Mouse (Mus musculus) embryonic stem cell, embryonic (primary cell): ENCODE measurements around the gene Cmya5.
"Not testable (repeated sequence)": the region's sequence is repeated elsewhere in the genome, so short reads cannot be mapped to it uniquely, and the experiment has no call there.

Source experiments
- CTCF ChIA-PET, 4 experiments: fragments of 300-600 bp in 2 of 4; fragments of 350-600 bp in 2 of 4; sonication (Branson Sonifier 250); formaldehyde crosslinking; loops; one replicate each; lab custom pipeline; 2022; ENCODE audit warnings: inconsistent platforms in 2 of 4; lab: Charles Lee
- POLR2A ChIA-PET, 4 experiments: fragments of 300-600 bp in 2 of 4; fragments of 350-600 bp in 2 of 4; sonication (Branson Sonifier 250); formaldehyde crosslinking; loops; one replicate each; lab custom pipeline; 2022; ENCODE audit warnings: antibody characterized with exemption in 4 of 4, inconsistent platforms in 1 of 4; lab: Charles Lee

Gene Cmya5

GRCm38 (mm10) chr13:93144336-93145167 is at the start of gene Cmya5:
TSS of gene Cmya5 (minus strand) at chr13:93144724.
- ChIA-PET POLR2A (interaction anchor here (0.7 to 2.6 kb wide), 15 partner anchors 8 to 790 kb away, joined by 3 to 15 read pairs (median 3); partner anchors contain the start of genes Tent2 (in 4 of the 4), Dhfr (in 1 of the 4) and Msh3 (in 1 of the 4)), CTCF (interaction anchor here in 2 of 4 experiments (0.7 to 1.2 kb wide), 4 partner anchors 98 to 468 kb away, joined by 3 to 5 read pairs (median 3); no protein-coding TSS in a partner anchor)

- POLR2A ChIA-PET, result interaction anchor here (0.6 to 2.4 kb wide), 38 partner anchors 8 to 976 kb away, joined by 3 to 15 read pairs (median 4); partner anchors contain the start of genes Cmya5 (in 3 of the 4), Dhfr (in 2 of the 4), Msh3 (in 2 of the 4) and Serinc5 (in 1 of the 4)
- CTCF ChIA-PET, result interaction anchor here in 2 of 4 experiments (1.2 to 1.5 kb wide), 1 partner anchor 51 kb away, joined by 4 to 6 read pairs; no protein-coding TSS in a partner anchor
Observed at GRCm38 (mm10) chr13:93192646-93193026, 48.1 kb upstream of the Cmya5 start.

- CTCF ChIA-PET, result interaction anchor here in 3 of 4 experiments (0.6 to 1.5 kb wide), 2 partner anchors 51 to 380 kb away, joined by 3 to 6 read pairs (median 4); no protein-coding TSS in a partner anchor
- POLR2A ChIA-PET, result interaction anchor here (0.5 to 2.4 kb wide), 46 partner anchors 8 to 976 kb away, joined by 3 to 15 read pairs (median 4); partner anchors contain the start of genes Cmya5 (in 3 of the 4), Dhfr (in 2 of the 4), Msh3 (in 2 of the 4) and Bhmt (in 1 of the 4)
Observed at GRCm38 (mm10) chr13:93191831-93192645, 47.5 kb upstream of the Cmya5 start, which contains the start of gene Tent2. TSS of gene Tent2 (minus strand) at chr13:93192385.

- ChIA-PET POLR2A (interaction anchor here in 2 of 4 experiments (0.6 to 1.9 kb wide), 4 partner anchors 12 to 363 kb away, joined by 4 to 6 read pairs (median 4); partner anchors contain the start of gene Cmya5 (in 1 of the 2)), CTCF (interaction anchor here in 1 of 4 experiments (1.5 kb wide), 1 partner anchor 54 kb away, joined by 4 read pairs; no protein-coding TSS in a partner anchor)
Observed at GRCm38 (mm10) chr13:93189416-93189815, 44.9 kb upstream of the Cmya5 start.

GRCm38 (mm10) chr13:93188738-93189137 is 44.2 kb upstream of the Cmya5 start:
- POLR2A ChIA-PET, result interaction anchor here in 2 of 4 experiments (0.6 to 1.9 kb wide), 8 partner anchors 11 to 834 kb away, joined by 3 to 6 read pairs (median 4); partner anchors contain the start of genes Cmya5 (in 1 of the 2), Dhfr (in 1 of the 2) and Msh3 (in 1 of the 2)
- CTCF ChIA-PET, result interaction anchor here in 1 of 4 experiments (1.5 kb wide), 1 partner anchor 54 kb away, joined by 4 read pairs; no protein-coding TSS in a partner anchor

- POLR2A ChIA-PET, result interaction anchor here in 2 of 4 experiments (0.9 to 1.9 kb wide), 5 partner anchors 10 to 26 kb away, joined by 3 to 6 read pairs (median 3); no protein-coding TSS in a partner anchor
- CTCF ChIA-PET, result not testable (repeated sequence)
Observed at GRCm38 (mm10) chr13:93187792-93188191, 43.3 kb upstream of the Cmya5 start.

GRCm38 (mm10) chr13:93180351-93180750 is 35.8 kb upstream of the Cmya5 start:
- ChIA-PET CTCF (no interaction called here), POLR2A (interaction anchor here in 2 of 4 experiments (1.3 to 2.4 kb wide), 2 partner anchors 12 to 14 kb away, joined by 3 to 5 read pairs; partner anchors contain the start of gene Tent2 (in 1 of the 2))

- POLR2A ChIA-PET, result interaction anchor here in 2 of 4 experiments (1.3 to 2.4 kb wide), 2 partner anchors 13 kb away, joined by 3 to 5 read pairs; partner anchors contain the start of gene Tent2 (in 1 of the 2)
- CTCF ChIA-PET, result no interaction called here
Observed at GRCm38 (mm10) chr13:93179522-93179921, 35.0 kb upstream of the Cmya5 start.

GRCm38 (mm10) chr13:93177571-93177970 is 33.0 kb upstream of the Cmya5 start:
- ChIA-PET CTCF (no interaction called here), POLR2A (interaction anchor here in 3 of 4 experiments (0.7 to 3.3 kb wide), 5 partner anchors 11 to 15 kb away, joined by 3 to 12 read pairs (median 5); partner anchors contain the start of gene Tent2 (in 3 of the 3))

- CTCF ChIA-PET, result no interaction called here
- POLR2A ChIA-PET, result interaction anchor here in 2 of 4 experiments (0.7 to 2.0 kb wide), 6 partner anchors 7 to 29 kb away, joined by 3 to 5 read pairs (median 4); partner anchors contain the start of gene Tent2 (in 1 of the 2)
Observed at GRCm38 (mm10) chr13:93163303-93163702, 18.8 kb upstream of the Cmya5 start.

- CTCF ChIA-PET, result no interaction called here
- POLR2A ChIA-PET, result interaction anchor here in 2 of 4 experiments (0.7 to 2.0 kb wide), 8 partner anchors 8 to 234 kb away, joined by 3 to 5 read pairs (median 3); partner anchors contain the start of gene Tent2 (in 1 of the 2)
Observed at GRCm38 (mm10) chr13:93162456-93162855, 17.9 kb upstream of the Cmya5 start.

GRCm38 (mm10) chr13:93158261-93158660 is 13.7 kb upstream of the Cmya5 start:
- ChIA-PET POLR2A (interaction anchor here in 2 of 4 experiments (0.6 to 1.7 kb wide), 4 partner anchors 8 to 34 kb away, joined by 3 to 5 read pairs (median 4); partner anchors contain the start of genes Cmya5 (in 1 of the 2) and Tent2 (in 1 of the 2)), CTCF (no interaction called here)

GRCm38 (mm10) chr13:93153280-93153679 is 8.8 kb upstream of the Cmya5 start:
- ChIA-PET POLR2A (interaction anchor here in 1 of 4 experiments (1.0 to 1.4 kb wide), 3 partner anchors 9 to 11 kb away, joined by 3 to 5 read pairs (median 4); partner anchors contain the start of gene Cmya5), CTCF (interaction anchor here in 1 of 4 experiments (0.7 kb wide), 1 partner anchor 66 kb away, joined by 3 read pairs; no protein-coding TSS in a partner anchor)

GRCm38 (mm10) chr13:93143819-93144283 is 673 bp downstream of the Cmya5 start:
- CTCF ChIA-PET, result interaction anchor here in 2 of 4 experiments (0.6 to 1.2 kb wide), 6 partner anchors 34 to 469 kb away, joined by 3 to 5 read pairs (median 3); no protein-coding TSS in a partner anchor

GRCm38 (mm10) chr13:93141184-93141583 is 3.3 kb downstream of the Cmya5 start:
- POLR2A ChIA-PET, result interaction anchor here in 2 of 4 experiments (0.6 to 0.9 kb wide), 2 partner anchors 51 to 490 kb away, joined by 3 to 4 read pairs; partner anchors contain the start of gene Tent2 (in 1 of the 2)
- CTCF ChIA-PET, result interaction anchor here in 1 of 4 experiments (0.5 kb wide), 1 partner anchor 549 kb away, joined by 5 read pairs; no protein-coding TSS in a partner anchor

More at GRCm38 (mm10) chr13:93143819-93144283, 673 bp downstream of the Cmya5 start:
- POLR2A ChIA-PET, result interaction anchor here (0.7 to 2.6 kb wide), 15 partner anchors 9 to 789 kb away, joined by 3 to 15 read pairs (median 4); partner anchors contain the start of genes Tent2 (in 4 of the 4), Dhfr (in 1 of the 4) and Msh3 (in 1 of the 4)

- CTCF ChIA-PET, result no interaction called here
- POLR2A ChIA-PET, result no interaction called here
Observed at GRCm38 (mm10) chr13:93138059-93138458, 6.5 kb downstream of the Cmya5 start.
